Mouse (Mus musculus): ENCODE data around the gene Mgl2. TPM values are rescaled to one million over a fixed set of nuclear protein-coding genes. Genes with fewer than 3 reads are reported as not detected.

Mgl2 gene
- 0.42 and 1.8 TPM in 2 replicates for total RNA-seq (2012; rRNA removed)

DNA sequence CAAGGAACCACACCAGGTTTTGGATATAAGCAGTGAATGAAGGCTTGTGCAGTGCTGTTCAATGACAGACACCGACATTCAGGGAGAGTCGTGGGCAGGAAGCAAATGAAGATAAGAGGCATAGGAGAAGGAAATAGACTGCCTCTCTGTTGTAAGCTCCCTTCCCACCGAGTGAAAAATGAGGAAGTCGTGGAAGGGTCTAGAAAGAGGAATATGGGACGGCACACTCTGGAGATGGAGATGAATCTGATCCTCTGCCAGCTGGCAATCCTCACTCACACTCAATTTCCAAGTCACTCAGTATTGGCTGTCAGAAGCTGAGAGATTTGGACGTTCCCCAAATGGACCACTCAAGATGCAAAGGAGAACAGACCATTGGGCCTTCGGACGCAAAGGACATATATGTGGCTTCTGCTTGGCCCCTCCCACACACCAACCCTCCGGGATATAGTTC is at the start of gene Mgl2:
Gene Mgl2, plus strand, starts transcription at position 404 of the 454 bp plus-strand sequence.
- TF ChIP-seq CHD2 (IDR thresholded peaks at IDR 0.05; ENCODE audit: low read depth, low read length) (no peak), HCFC1 (IDR thresholded peaks at IDR 0.05; ENCODE audit: borderline replicate concordance, insufficient read depth, low read length) (no peak), ZC3H11A (IDR thresholded peaks at IDR 0.05; ENCODE audit: borderline replicate concordance, low read depth, low read length) (no peak), ZNF384 (IDR thresholded peaks at IDR 0.05; ENCODE audit: low read depth, low read length) (no peak), MAFK (IDR thresholded peaks at IDR 0.05; ENCODE audit: insufficient read depth, low read depth, low read length) (no peak)
- H3K4me3 ChIP-seq (ENCODE audit: insufficient read depth in 1 of 2, low read depth in 1 of 2, low read length in 2 of 2, poor library complexity in 1 of 2, severe bottlenecking in 1 of 2), result no peak within 1 kb of the TSS
- no peaks in the 10 kb centered on the region for H3K9me3 ChIP-seq (ENCODE audit: control insufficient read depth, insufficient read depth, low read depth, low read length)
- no peak within 1 kb of the TSS for H3K9ac ChIP-seq (ENCODE audit: insufficient read depth, low read depth, low read length, poor library complexity, severe bottlenecking)
- in situ Hi-C loops (cut with MboI; ENCODE audit: low sequenced_read_pairs in 2 of 2, unreplicated experiment in 2 of 2), result no loop called here
- H3K27ac ChIP-seq (ENCODE audit: insufficient read depth, low read depth, low read length, poor library complexity, severe bottlenecking), result no peak within 1 kb of the TSS
- no peaks in the 10 kb centered on the region for H3K4me1 ChIP-seq (ENCODE audit: control insufficient read depth in 2 of 2, insufficient read depth in 2 of 2, low read length in 2 of 2, poor library complexity in 1 of 2)
- DNase-seq (ENCODE audit: low read depth, low spot score), result no peak
- H3K36me3 ChIP-seq (ENCODE audit: control insufficient read depth, insufficient read depth, low read length, poor library complexity, severe bottlenecking), result no peaks in the 10 kb centered on the region

DNA sequence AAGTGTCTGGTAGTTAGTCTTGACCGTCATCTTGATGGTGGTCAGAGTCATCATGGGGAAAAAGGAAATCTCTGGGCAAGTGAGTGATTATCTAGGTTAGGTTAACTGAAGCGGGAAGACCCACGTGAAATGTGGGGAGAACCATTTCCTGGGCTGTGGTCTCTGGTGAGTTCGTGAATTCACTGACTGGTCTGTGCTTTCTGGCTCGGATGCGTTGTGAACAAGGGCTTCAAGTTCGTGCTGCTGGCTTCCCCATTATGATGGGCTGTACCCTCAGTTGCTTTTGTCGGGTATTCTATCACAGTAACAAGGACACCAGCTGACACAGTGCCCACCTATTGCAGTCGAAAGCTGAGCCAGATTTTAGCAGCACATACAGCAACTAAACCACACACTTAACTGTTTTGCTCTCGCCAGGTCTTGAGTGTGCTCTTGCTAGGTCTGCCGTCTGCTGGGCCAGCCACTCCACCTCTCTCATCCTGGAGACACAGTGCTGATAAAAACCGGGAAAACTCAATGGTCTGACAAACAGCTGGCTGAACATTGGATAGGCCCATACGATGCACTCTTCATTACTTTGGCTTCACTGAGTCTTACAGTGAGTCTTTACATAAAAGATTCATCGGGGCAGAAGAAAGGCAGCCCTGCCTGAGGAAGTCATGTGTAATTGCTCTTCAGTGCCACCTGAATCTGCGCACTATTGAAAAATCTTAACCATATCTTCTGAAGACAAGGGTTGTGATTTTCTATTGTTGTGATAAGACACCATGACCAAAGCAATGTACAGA is 49.1 kb upstream of the Mgl2 start:
- H3K36me3 ChIP-seq (ENCODE audit: control insufficient read depth, insufficient read depth, low read length, poor library complexity, severe bottlenecking), result no peaks in the 10 kb centered on the region
- no peak overlapping the region for H3K9ac ChIP-seq (ENCODE audit: insufficient read depth, low read depth, low read length, poor library complexity, severe bottlenecking)
- H3K27ac ChIP-seq (ENCODE audit: insufficient read depth, low read depth, low read length, poor library complexity, severe bottlenecking), result no peak overlapping the region

DNA sequence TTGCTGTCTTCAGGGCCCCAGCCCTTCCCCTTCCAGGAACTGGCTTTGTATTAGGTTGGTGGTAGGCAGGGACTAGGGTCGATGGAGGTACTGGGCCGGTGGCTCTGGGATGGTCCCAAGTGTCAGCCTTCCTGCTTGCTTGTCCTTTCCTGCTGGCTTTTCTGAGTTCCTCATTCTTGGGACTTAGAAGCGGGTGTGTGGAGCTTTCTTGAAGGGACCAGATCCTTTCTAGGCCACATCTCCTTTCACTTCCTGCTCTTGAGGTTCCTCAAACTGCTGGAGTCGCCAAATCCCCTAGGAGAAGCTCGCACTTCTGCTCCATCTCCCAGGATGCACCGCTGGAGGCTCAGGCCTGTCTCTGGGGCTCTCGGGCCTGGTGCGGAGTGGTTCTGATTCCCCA is 45.6 kb upstream of the Mgl2 start:
- Histone ChIP-seq H3K36me3 (ENCODE audit: control insufficient read depth, insufficient read depth, low read length, poor library complexity, severe bottlenecking) (no peaks in the 10 kb centered on the region), H3K9me3 (ENCODE audit: control insufficient read depth, insufficient read depth, low read depth, low read length) (no peaks in the 10 kb centered on the region), H3K27ac (ENCODE audit: insufficient read depth, low read depth, low read length, poor library complexity, severe bottlenecking) (no peak overlapping the region), H3K4me3 (ENCODE audit: insufficient read depth in 1 of 2, low read depth in 1 of 2, low read length in 2 of 2, poor library complexity in 1 of 2, severe bottlenecking in 1 of 2) (0 out of 4 replicates have a peak overlapping the region, but pooled peaks of 1 of the 2 experiments have one; percentile 13), H3K4me1 (ENCODE audit: control insufficient read depth in 2 of 2, insufficient read depth in 2 of 2, low read length in 2 of 2, poor library complexity in 1 of 2) (peaks cover 2 to 3% of the 10 kb centered on the region in 2 experiments; a peak in 3 of 4 replicates), H3K9ac (ENCODE audit: insufficient read depth, low read depth, low read length, poor library complexity, severe bottlenecking) (peak overlapping the region; percentile 47; the same call in 1 of the 2 replicates)
- no peak for TF ChIP-seq MAFK (IDR thresholded peaks at IDR 0.05; ENCODE audit: insufficient read depth, low read depth, low read length)
- TF ChIP-seq CHD2 (IDR thresholded peaks at IDR 0.05; ENCODE audit: low read depth, low read length), result no peak
- TF ChIP-seq ZC3H11A (IDR thresholded peaks at IDR 0.05; ENCODE audit: borderline replicate concordance, low read depth, low read length), result no peak
- no peak for TF ChIP-seq HCFC1 (IDR thresholded peaks at IDR 0.05; ENCODE audit: borderline replicate concordance, insufficient read depth, low read length)
- no peak for TF ChIP-seq ZNF384 (IDR thresholded peaks at IDR 0.05; ENCODE audit: low read depth, low read length)
- DNase-seq (ENCODE audit: low read depth, low spot score), result no peak
- in situ Hi-C loops (cut with MboI; ENCODE audit: low sequenced_read_pairs in 2 of 2, unreplicated experiment in 2 of 2), result no loop called here

More for the DNA sequence above, 49.1 kb upstream of the Mgl2 start:
- Histone ChIP-seq H3K4me3 (ENCODE audit: insufficient read depth in 1 of 2, low read depth in 1 of 2, low read length in 2 of 2, poor library complexity in 1 of 2, severe bottlenecking in 1 of 2) (no peak overlapping the region), H3K9me3 (ENCODE audit: control insufficient read depth, insufficient read depth, low read depth, low read length) (no peaks in the 10 kb centered on the region), H3K4me1 (ENCODE audit: control insufficient read depth in 2 of 2, insufficient read depth in 2 of 2, low read length in 2 of 2, poor library complexity in 1 of 2) (peaks cover 2 to 3% of the 10 kb centered on the region in 2 experiments; a peak in 3 of 4 replicates)
- no peak for TF ChIP-seq HCFC1 (IDR thresholded peaks at IDR 0.05; ENCODE audit: borderline replicate concordance, insufficient read depth, low read length)
- TF ChIP-seq CHD2 (IDR thresholded peaks at IDR 0.05; ENCODE audit: low read depth, low read length), result no peak
- TF ChIP-seq ZC3H11A (IDR thresholded peaks at IDR 0.05; ENCODE audit: borderline replicate concordance, low read depth, low read length), result no peak
- no peak for TF ChIP-seq MAFK (IDR thresholded peaks at IDR 0.05; ENCODE audit: insufficient read depth, low read depth, low read length)
- TF ChIP-seq ZNF384 (IDR thresholded peaks at IDR 0.05; ENCODE audit: low read depth, low read length), result no peak
- in situ Hi-C loops (cut with MboI; ENCODE audit: low sequenced_read_pairs in 2 of 2, unreplicated experiment in 2 of 2), result no loop called here
- no peak for DNase-seq (ENCODE audit: low read depth, low spot score)

DNA sequence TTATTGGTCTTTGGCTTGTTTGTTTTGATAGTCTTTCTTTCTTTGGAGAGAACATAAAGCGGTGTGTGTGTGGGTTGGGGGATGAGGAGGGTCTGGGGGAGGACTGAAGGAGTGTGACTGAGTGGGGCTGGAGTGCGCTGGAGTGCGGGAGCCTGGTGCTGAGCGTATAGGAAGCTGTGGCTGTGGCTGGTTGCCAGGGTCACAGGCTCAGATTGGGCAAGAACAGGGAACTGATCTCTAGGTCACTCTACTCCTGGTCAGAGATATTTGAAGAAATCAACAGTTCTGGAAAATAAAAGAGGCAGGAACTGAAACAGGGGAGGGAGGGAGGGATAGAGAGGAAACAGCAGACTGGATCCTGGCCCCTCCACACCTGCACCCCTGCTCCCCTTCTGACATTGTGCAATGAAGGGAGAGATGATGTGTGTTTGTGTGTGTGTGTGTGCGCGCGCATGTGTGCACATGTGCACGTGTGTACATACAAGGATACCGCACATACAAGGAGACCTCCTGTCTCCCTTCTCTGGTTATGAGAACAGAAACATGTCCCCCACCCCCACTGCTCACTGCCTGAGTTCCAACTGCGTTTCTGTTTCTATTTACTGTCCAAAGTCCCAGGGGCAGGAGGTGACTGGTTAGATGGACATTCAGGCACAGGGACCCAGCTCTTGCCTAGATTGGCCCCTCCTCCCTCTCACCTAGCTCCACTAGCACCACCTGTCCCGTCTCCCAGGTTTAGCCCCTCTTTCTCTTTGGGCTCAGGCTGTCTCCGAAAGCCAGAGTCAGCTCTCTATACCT is 37.9 kb upstream of the Mgl2 start, which contains the start of gene Asgr2:
Gene Asgr2, plus strand, starts transcription at position 659 of the 798 bp plus-strand sequence.
- Histone ChIP-seq H3K9me3 (ENCODE audit: control insufficient read depth, insufficient read depth, low read depth, low read length) (no peaks in the 10 kb centered on the region), H3K9ac (ENCODE audit: insufficient read depth, low read depth, low read length, poor library complexity, severe bottlenecking) (no peak within 1 kb of the TSS), H3K36me3 (ENCODE audit: control insufficient read depth, insufficient read depth, low read length, poor library complexity, severe bottlenecking) (no peaks in the 10 kb centered on the region), H3K27ac (ENCODE audit: insufficient read depth, low read depth, low read length, poor library complexity, severe bottlenecking) (no peak within 1 kb of the TSS), H3K4me3 (ENCODE audit: insufficient read depth in 1 of 2, low read depth in 1 of 2, low read length in 2 of 2, poor library complexity in 1 of 2, severe bottlenecking in 1 of 2) (no peak within 1 kb of the TSS), H3K4me1 (ENCODE audit: control insufficient read depth in 2 of 2, insufficient read depth in 2 of 2, low read length in 2 of 2, poor library complexity in 1 of 2) (no peaks in the 10 kb centered on the region)
- no peak for DNase-seq (ENCODE audit: low read depth, low spot score)
- in situ Hi-C loops (cut with MboI; ENCODE audit: low sequenced_read_pairs in 2 of 2, unreplicated experiment in 2 of 2), result no loop called here
- TF ChIP-seq HCFC1 (IDR thresholded peaks at IDR 0.05; ENCODE audit: borderline replicate concordance, insufficient read depth, low read length) (no peak), CHD2 (IDR thresholded peaks at IDR 0.05; ENCODE audit: low read depth, low read length) (no peak), ZC3H11A (IDR thresholded peaks at IDR 0.05; ENCODE audit: borderline replicate concordance, low read depth, low read length) (no peak), ZNF384 (IDR thresholded peaks at IDR 0.05; ENCODE audit: low read depth, low read length) (no peak), MAFK (IDR thresholded peaks at IDR 0.05; ENCODE audit: insufficient read depth, low read depth, low read length) (no peak)
